Mouse (Mus musculus) kidney, adult 2 months (tissue): Measurements from ENCODE around the gene Cep95.

Source experiments
- CTCF ChIP-seq: fragments of 200-500 bp; conservative IDR thresholded peaks from 2 replicates; pipeline ENCODE4 v1.5.1; 2011; ENCODE audit warnings: low read depth, mild to moderate bottlenecking, control low read depth, low read length, moderate library complexity, mixed read lengths; ENCODE audit not compliant: insufficient read depth, insufficient read length
- POLR2A ChIP-seq: fragments of 200-500 bp; IDR thresholded peaks from one replicate; pipeline ENCODE4 v1.6.1; 2011; ENCODE audit warnings: low read depth, low read length, control low read depth

- TF ChIP-seq POLR2A (no peak), CTCF (no peak)
Observed at GRCm38 (mm10) chr11:106817808-106818207, 28.8 kb downstream of the Cep95 start.
